Mouse (Mus musculus): ENCODE data around the gene Uhrf2. TPM values are rescaled to one million over a fixed set of nuclear protein-coding genes. Genes with fewer than 3 reads are reported as not detected.

Uhrf2 gene
- total RNA-seq, 1 experiment, result 46.2 TPM

- H3K9ac ChIP-seq (ENCODE audit: insufficient read depth, low read depth, low read length, poor library complexity, severe bottlenecking), result no peak overlapping the region
- in situ Hi-C loops (cut with MboI; ENCODE audit: low sequenced_read_pairs in 2 of 2, unreplicated experiment in 2 of 2), result no loop called here
- DNase-seq (ENCODE audit: low read depth, low spot score), result no peak
- H3K27ac ChIP-seq (ENCODE audit: insufficient read depth, low read depth, low read length, poor library complexity, severe bottlenecking), result no peak overlapping the region
- no peaks in the 10 kb centered on the region for H3K36me3 ChIP-seq (ENCODE audit: control insufficient read depth, insufficient read depth, low read length, poor library complexity, severe bottlenecking)
- no peaks in the 10 kb centered on the region for H3K9me3 ChIP-seq (ENCODE audit: control insufficient read depth, insufficient read depth, low read depth, low read length)
- no peak overlapping the region for H3K4me3 ChIP-seq (ENCODE audit: insufficient read depth in 1 of 2, low read depth in 1 of 2, low read length in 2 of 2, poor library complexity in 1 of 2, severe bottlenecking in 1 of 2)
- no peaks in the 10 kb centered on the region for H3K4me1 ChIP-seq (ENCODE audit: control insufficient read depth in 2 of 2, insufficient read depth in 2 of 2, low read length in 2 of 2, poor library complexity in 1 of 2)
- TF ChIP-seq ZC3H11A (IDR thresholded peaks at IDR 0.05; ENCODE audit: borderline replicate concordance, low read depth, low read length) (no peak), ZNF384 (IDR thresholded peaks at IDR 0.05; ENCODE audit: low read depth, low read length) (no peak), CHD2 (IDR thresholded peaks at IDR 0.05; ENCODE audit: low read depth, low read length) (no peak), MAFK (IDR thresholded peaks at IDR 0.05; ENCODE audit: insufficient read depth, low read depth, low read length) (no peak), HCFC1 (IDR thresholded peaks at IDR 0.05; ENCODE audit: borderline replicate concordance, insufficient read depth, low read length) (no peak)
Measured at GRCm38 (mm10) chr19:30000406-30001365, 29.6 kb upstream of the Uhrf2 start.

DNA sequence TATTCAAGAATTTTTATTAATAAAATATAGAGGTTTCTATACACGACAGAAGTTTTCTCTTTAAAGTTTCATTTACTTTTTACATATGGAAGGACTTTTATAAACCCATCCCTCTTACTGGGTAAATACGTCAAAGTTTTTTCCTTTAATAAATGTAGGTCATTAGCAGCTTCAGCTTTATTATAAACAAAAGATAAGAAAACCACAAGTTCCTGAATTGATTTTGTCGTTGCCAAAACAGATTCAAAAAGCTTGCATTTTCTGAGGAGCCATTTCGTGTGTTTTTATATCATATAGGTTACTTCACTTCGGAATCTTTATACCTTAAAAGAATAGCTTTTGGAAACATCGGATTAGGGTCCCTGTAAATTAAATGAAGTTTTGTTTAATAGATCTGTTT, 28.8 kb upstream of the Uhrf2 start:
- H3K9ac ChIP-seq (ENCODE audit: insufficient read depth, low read depth, low read length, poor library complexity, severe bottlenecking), result no peak overlapping the region
- H3K4me3 ChIP-seq (ENCODE audit: insufficient read depth in 1 of 2, low read depth in 1 of 2, low read length in 2 of 2, poor library complexity in 1 of 2, severe bottlenecking in 1 of 2), result no peak overlapping the region
- TF ChIP-seq ZC3H11A (IDR thresholded peaks at IDR 0.05; ENCODE audit: borderline replicate concordance, low read depth, low read length) (no peak), HCFC1 (IDR thresholded peaks at IDR 0.05; ENCODE audit: borderline replicate concordance, insufficient read depth, low read length) (no peak), CHD2 (IDR thresholded peaks at IDR 0.05; ENCODE audit: low read depth, low read length) (no peak), MAFK (IDR thresholded peaks at IDR 0.05; ENCODE audit: insufficient read depth, low read depth, low read length) (no peak), ZNF384 (IDR thresholded peaks at IDR 0.05; ENCODE audit: low read depth, low read length) (no peak)
- in situ Hi-C loops (cut with MboI; ENCODE audit: low sequenced_read_pairs in 2 of 2, unreplicated experiment in 2 of 2), result no loop called here
- no peak overlapping the region for H3K27ac ChIP-seq (ENCODE audit: insufficient read depth, low read depth, low read length, poor library complexity, severe bottlenecking)
- no peaks in the 10 kb centered on the region for H3K36me3 ChIP-seq (ENCODE audit: control insufficient read depth, insufficient read depth, low read length, poor library complexity, severe bottlenecking)
- no peak for DNase-seq (ENCODE audit: low read depth, low spot score)
- H3K4me1 ChIP-seq (ENCODE audit: control insufficient read depth in 2 of 2, insufficient read depth in 2 of 2, low read length in 2 of 2, poor library complexity in 1 of 2), result no peaks in the 10 kb centered on the region; a peak in 1 of 4 replicates
- H3K9me3 ChIP-seq (ENCODE audit: control insufficient read depth, insufficient read depth, low read depth, low read length), result no peaks in the 10 kb centered on the region

- Histone ChIP-seq H3K36me3 (ENCODE audit: control insufficient read depth, insufficient read depth, low read length, poor library complexity, severe bottlenecking) (no peaks in the 10 kb centered on the region), H3K4me1 (ENCODE audit: control insufficient read depth in 2 of 2, insufficient read depth in 2 of 2, low read length in 2 of 2, poor library complexity in 1 of 2) (no peaks in the 10 kb centered on the region; a peak in 1 of 4 replicates), H3K27ac (ENCODE audit: insufficient read depth, low read depth, low read length, poor library complexity, severe bottlenecking) (no peak within 1 kb of the TSS), H3K9ac (ENCODE audit: insufficient read depth, low read depth, low read length, poor library complexity, severe bottlenecking) (no peak within 1 kb of the TSS), H3K4me3 (ENCODE audit: insufficient read depth in 1 of 2, low read depth in 1 of 2, low read length in 2 of 2, poor library complexity in 1 of 2, severe bottlenecking in 1 of 2) (no peak within 1 kb of the TSS), H3K9me3 (ENCODE audit: control insufficient read depth, insufficient read depth, low read depth, low read length) (no peaks in the 10 kb centered on the region)
- DNase-seq (ENCODE audit: low read depth, low spot score), result no peak
- no peak for TF ChIP-seq CHD2 (IDR thresholded peaks at IDR 0.05; ENCODE audit: low read depth, low read length)
- no peak for TF ChIP-seq MAFK (IDR thresholded peaks at IDR 0.05; ENCODE audit: insufficient read depth, low read depth, low read length)
- no peak for TF ChIP-seq ZNF384 (IDR thresholded peaks at IDR 0.05; ENCODE audit: low read depth, low read length)
- no peak for TF ChIP-seq ZC3H11A (IDR thresholded peaks at IDR 0.05; ENCODE audit: borderline replicate concordance, low read depth, low read length)
- no peak for TF ChIP-seq HCFC1 (IDR thresholded peaks at IDR 0.05; ENCODE audit: borderline replicate concordance, insufficient read depth, low read length)
- in situ Hi-C loops (cut with MboI; ENCODE audit: low sequenced_read_pairs in 2 of 2, unreplicated experiment in 2 of 2), result no loop called here
Measured at GRCm38 (mm10) chr19:30003621-30004020, 26.7 kb upstream of the Uhrf2 start, which contains the start of gene Trpd52l3. TSS of gene Trpd52l3 (plus strand) at chr19:30003790.

DNA sequence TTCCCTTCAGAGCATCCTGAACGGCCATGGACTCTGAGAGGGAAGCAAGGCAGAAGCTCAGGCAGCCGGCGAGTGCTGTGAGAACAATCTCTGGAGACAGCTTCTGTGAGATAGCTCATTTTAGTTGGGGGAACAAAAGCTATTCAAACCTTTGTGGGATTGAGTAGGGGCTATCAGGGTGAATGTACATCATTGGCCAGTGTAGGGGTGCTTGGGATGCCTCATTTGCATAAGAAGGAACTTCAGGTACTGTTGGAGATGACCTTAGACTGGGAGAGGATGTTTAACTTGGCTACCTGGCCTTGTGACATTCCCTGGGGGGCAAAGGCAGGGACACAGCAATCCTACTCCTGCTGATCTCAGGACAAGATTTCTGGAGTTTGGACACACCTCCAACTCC, 23.9 kb upstream of the Uhrf2 start:
- no peaks in the 10 kb centered on the region; a peak in 1 of 4 replicates for H3K4me1 ChIP-seq (ENCODE audit: control insufficient read depth in 2 of 2, insufficient read depth in 2 of 2, low read length in 2 of 2, poor library complexity in 1 of 2)
- in situ Hi-C loops (cut with MboI; ENCODE audit: low sequenced_read_pairs in 2 of 2, unreplicated experiment in 2 of 2), result no loop called here
- H3K4me3 ChIP-seq (ENCODE audit: insufficient read depth in 1 of 2, low read depth in 1 of 2, low read length in 2 of 2, poor library complexity in 1 of 2, severe bottlenecking in 1 of 2), result no peak overlapping the region
- DNase-seq (ENCODE audit: low read depth, low spot score), result no peak
- no peak overlapping the region for H3K9ac ChIP-seq (ENCODE audit: insufficient read depth, low read depth, low read length, poor library complexity, severe bottlenecking)
- no peaks in the 10 kb centered on the region for H3K9me3 ChIP-seq (ENCODE audit: control insufficient read depth, insufficient read depth, low read depth, low read length)
- H3K27ac ChIP-seq (ENCODE audit: insufficient read depth, low read depth, low read length, poor library complexity, severe bottlenecking), result no peak overlapping the region
- H3K36me3 ChIP-seq (ENCODE audit: control insufficient read depth, insufficient read depth, low read length, poor library complexity, severe bottlenecking), result no peaks in the 10 kb centered on the region
- TF ChIP-seq MAFK (IDR thresholded peaks at IDR 0.05; ENCODE audit: insufficient read depth, low read depth, low read length) (no peak), CHD2 (IDR thresholded peaks at IDR 0.05; ENCODE audit: low read depth, low read length) (no peak), ZNF384 (IDR thresholded peaks at IDR 0.05; ENCODE audit: low read depth, low read length) (no peak), HCFC1 (IDR thresholded peaks at IDR 0.05; ENCODE audit: borderline replicate concordance, insufficient read depth, low read length) (no peak), ZC3H11A (IDR thresholded peaks at IDR 0.05; ENCODE audit: borderline replicate concordance, low read depth, low read length) (no peak)
